Mouse (Mus musculus): ENCODE measurements around the gene Naa35. TPM values are rescaled to one million over a fixed set of nuclear protein-coding genes. Genes with fewer than 3 reads are reported as not detected.

The Naa35 gene
- polyA plus RNA-seq, 1 experiment: 16.2 TPM

GRCm38 (mm10) chr13:59667763-59668162 lies 82.7 kb downstream of the Naa35 start:
- Histone ChIP-seq H3K27me3 (ENCODE audit: control insufficient read depth, insufficient read depth, low read length) (no peaks in the 10 kb centered on the region), H3K4me3 (ENCODE audit: extremely low read depth, insufficient read depth, insufficient read length) (no peak overlapping the region), H3K27ac (ENCODE audit: insufficient read depth, low read length) (no peak overlapping the region), H3K4me1 (ENCODE audit: control insufficient read depth, insufficient read depth, insufficient read length) (peaks cover 12% of the 10 kb centered on the region; the same call in 1 of the 2 replicates), H3K36me3 (ENCODE audit: control insufficient read depth, insufficient read depth, low read length) (peaks cover 7% of the 10 kb centered on the region)
- TF ChIP-seq CTCF (IDR thresholded peaks at IDR 0.05; ENCODE audit: extremely low read depth, insufficient read depth, insufficient read length, insufficient replicate concordance) (no peak), POLR2A (IDR thresholded peaks at IDR 0.05; ENCODE audit: low read depth, low read length) (no peak)
- DNase-seq (ENCODE audit: low read depth in 1 of 2, low spot score in 2 of 2): no peak
- 88% methylated on average over 5 of the region's 5 CpGs for WGBS

- Histone ChIP-seq H3K36me3 (ENCODE audit: control insufficient read depth, insufficient read depth, low read length) (peaks cover 3% of the 10 kb centered on the region; the same call in 1 of the 2 replicates), H3K4me3 (ENCODE audit: extremely low read depth, insufficient read depth, insufficient read length) (peak overlapping the region; percentile 3; the same call in 1 of the 2 replicates)
Measured at GRCm38 (mm10) chr13:59668501-59669093, 83.5 kb downstream of the Naa35 start.

GRCm38 (mm10) chr13:59669946-59670345 lies 84.9 kb downstream of the Naa35 start:
- Histone ChIP-seq H3K4me3 (ENCODE audit: extremely low read depth, insufficient read depth, insufficient read length) (no peak overlapping the region), H3K27me3 (ENCODE audit: control insufficient read depth, insufficient read depth, low read length) (no peaks in the 10 kb centered on the region), H3K36me3 (ENCODE audit: control insufficient read depth, insufficient read depth, low read length) (no peaks in the 10 kb centered on the region), H3K27ac (ENCODE audit: insufficient read depth, low read length) (no peak overlapping the region), H3K4me1 (ENCODE audit: control insufficient read depth, insufficient read depth, insufficient read length) (peaks cover 12% of the 10 kb centered on the region; the same call in 1 of the 2 replicates)
- DNase-seq (ENCODE audit: low read depth in 1 of 2, low spot score in 2 of 2): no peak
- TF ChIP-seq POLR2A (IDR thresholded peaks at IDR 0.05; ENCODE audit: low read depth, low read length) (no peak), CTCF (IDR thresholded peaks at IDR 0.05; ENCODE audit: extremely low read depth, insufficient read depth, insufficient read length, insufficient replicate concordance) (no peak)
- 95% methylated on average over 10 of the region's 10 CpGs for WGBS

More at GRCm38 (mm10) chr13:59668501-59669093, 83.5 kb downstream of the Naa35 start:
- Histone ChIP-seq H3K27me3 (ENCODE audit: control insufficient read depth, insufficient read depth, low read length) (no peaks in the 10 kb centered on the region), H3K4me1 (ENCODE audit: control insufficient read depth, insufficient read depth, insufficient read length) (peaks cover 12% of the 10 kb centered on the region; the same call in 1 of the 2 replicates), H3K27ac (ENCODE audit: insufficient read depth, low read length) (peak overlapping the region; percentile 75)
- WGBS: 8% methylated on average over 11 of the region's 11 CpGs
- peak in 1 of 2 experiments; percentile 51 for DNase-seq (ENCODE audit: low read depth in 1 of 2, low spot score in 2 of 2)
- TF ChIP-seq CTCF (IDR thresholded peaks at IDR 0.05; ENCODE audit: extremely low read depth, insufficient read depth, insufficient read length, insufficient replicate concordance) (no peak), POLR2A (IDR thresholded peaks at IDR 0.05; ENCODE audit: low read depth, low read length) (no peak)

- TF ChIP-seq CTCF (IDR thresholded peaks at IDR 0.05; ENCODE audit: extremely low read depth, insufficient read depth, insufficient read length, insufficient replicate concordance): no peak
- no peak for TF ChIP-seq POLR2A (IDR thresholded peaks at IDR 0.05; ENCODE audit: low read depth, low read length)
- H3K27me3 ChIP-seq (ENCODE audit: control insufficient read depth, insufficient read depth, low read length): peaks cover 2% of the 10 kb centered on the region; the same call in 1 of the 2 replicates
- no peak for DNase-seq (ENCODE audit: low read depth in 1 of 2, low spot score in 2 of 2)
- WGBS: 78% methylated on average over 2 of the region's 2 CpGs
- no peak overlapping the region for H3K4me3 ChIP-seq (ENCODE audit: extremely low read depth, insufficient read depth, insufficient read length)
- no peak overlapping the region for H3K27ac ChIP-seq (ENCODE audit: insufficient read depth, low read length)
- peaks cover 9% of the 10 kb centered on the region for H3K4me1 ChIP-seq (ENCODE audit: control insufficient read depth, insufficient read depth, insufficient read length)
- H3K36me3 ChIP-seq (ENCODE audit: control insufficient read depth, insufficient read depth, low read length): no peaks in the 10 kb centered on the region
Measured at GRCm38 (mm10) chr13:59671521-59671920, 86.5 kb downstream of the Naa35 start.

- 16% methylated on average over 6 of the region's 6 CpGs for WGBS
- no peaks in the 10 kb centered on the region for H3K36me3 ChIP-seq (ENCODE audit: control insufficient read depth, insufficient read depth, low read length)
- peaks cover 2% of the 10 kb centered on the region; the same call in 1 of the 2 replicates for H3K27me3 ChIP-seq (ENCODE audit: control insufficient read depth, insufficient read depth, low read length)
- H3K27ac ChIP-seq (ENCODE audit: insufficient read depth, low read length): peak overlapping the region; percentile 28; the same call in 1 of the 2 replicates
- H3K4me3 ChIP-seq (ENCODE audit: extremely low read depth, insufficient read depth, insufficient read length): no peak overlapping the region
- TF ChIP-seq POLR2A (IDR thresholded peaks at IDR 0.05; ENCODE audit: low read depth, low read length): no peak
- no peak for TF ChIP-seq CTCF (IDR thresholded peaks at IDR 0.05; ENCODE audit: extremely low read depth, insufficient read depth, insufficient read length, insufficient replicate concordance)
- peaks cover 8% of the 10 kb centered on the region for H3K4me1 ChIP-seq (ENCODE audit: control insufficient read depth, insufficient read depth, insufficient read length)
- peak in 1 of 2 experiments; percentile 17 for DNase-seq (ENCODE audit: low read depth in 1 of 2, low spot score in 2 of 2)
Measured at GRCm38 (mm10) chr13:59672248-59672647, 87.2 kb downstream of the Naa35 start.

- TF ChIP-seq CTCF (IDR thresholded peaks at IDR 0.05; ENCODE audit: extremely low read depth, insufficient read depth, insufficient read length, insufficient replicate concordance) (no peak), POLR2A (IDR thresholded peaks at IDR 0.05; ENCODE audit: low read depth, low read length) (no peak)
- Histone ChIP-seq H3K4me3 (ENCODE audit: extremely low read depth, insufficient read depth, insufficient read length) (no peak overlapping the region), H3K36me3 (ENCODE audit: control insufficient read depth, insufficient read depth, low read length) (no peaks in the 10 kb centered on the region), H3K27me3 (ENCODE audit: control insufficient read depth, insufficient read depth, low read length) (peaks cover 2% of the 10 kb centered on the region; the same call in 1 of the 2 replicates), H3K27ac (ENCODE audit: insufficient read depth, low read length) (no peak overlapping the region), H3K4me1 (ENCODE audit: control insufficient read depth, insufficient read depth, insufficient read length) (peaks cover 3% of the 10 kb centered on the region)
- 91% methylated on average over 7 of the region's 7 CpGs for WGBS
- no peak for DNase-seq (ENCODE audit: low read depth in 1 of 2, low spot score in 2 of 2)
Measured at GRCm38 (mm10) chr13:59673597-59673996, 88.5 kb downstream of the Naa35 start.

- no peak for DNase-seq (ENCODE audit: low read depth in 1 of 2, low spot score in 2 of 2)
- Histone ChIP-seq H3K36me3 (ENCODE audit: control insufficient read depth, insufficient read depth, low read length) (no peaks in the 10 kb centered on the region), H3K4me3 (ENCODE audit: extremely low read depth, insufficient read depth, insufficient read length) (no peak overlapping the region; the same call in none of the 2 replicates), H3K27me3 (ENCODE audit: control insufficient read depth, insufficient read depth, low read length) (peaks cover 2% of the 10 kb centered on the region; the same call in 1 of the 2 replicates), H3K27ac (ENCODE audit: insufficient read depth, low read length) (no peak overlapping the region), H3K4me1 (ENCODE audit: control insufficient read depth, insufficient read depth, insufficient read length) (peaks cover 3% of the 10 kb centered on the region)
- TF ChIP-seq CTCF (IDR thresholded peaks at IDR 0.05; ENCODE audit: extremely low read depth, insufficient read depth, insufficient read length, insufficient replicate concordance): no peak
- 55% methylated on average over 3 of the region's 3 CpGs for WGBS
Measured at GRCm38 (mm10) chr13:59674215-59674614, 89.2 kb downstream of the Naa35 start.
